Mouse (Mus musculus): ENCODE data around the gene Ppdpf. TPM values are rescaled to one million over a fixed set of nuclear protein-coding genes. Genes with fewer than 3 reads are reported as not detected.

Ppdpf gene
- polyA plus RNA-seq (2012; rRNA removed) (44.6 and 63.1 TPM in 2 replicates), polyA plus RNA-seq (2014; fragmentation: Nextera tagmentation; extraction: Ambion mirVana) (115 TPM in 2 replicates)

- no peaks in the 10 kb centered on the region for H3K27me3 ChIP-seq (ENCODE audit: control insufficient read depth, insufficient read depth, low read length)
- peaks cover 8 to 11% of the 10 kb centered on the region in 2 experiments for H3K4me1 ChIP-seq (replicated peaks; ENCODE audit: control insufficient read depth in 2 of 2, insufficient read depth in 2 of 2, low read length in 1 of 2)
- H3K27ac ChIP-seq, result peak within 1 kb of the TSS; percentile 57
- peak; percentile 91 to 94 (median 94) for DNase-seq (ENCODE audit: low read depth in 3 of 3, low spot score in 3 of 3)
- H3K4me2 ChIP-seq (ENCODE audit: low read depth), result peak within 1 kb of the TSS; percentile 96
- ATAC-seq (ENCODE audit: insufficient read depth), result peak; percentile 97
- TF ChIP-seq CTCF (IDR thresholded peaks at IDR 0.05; ENCODE audit: low read depth) (peak; percentile 57), EP300 (IDR thresholded peaks at IDR 0.05; ENCODE audit: low read depth) (0 out of 2 replicates have a peak, but pooled peaks have one; percentile 6)
- H3K9me3 ChIP-seq (ENCODE audit: control insufficient read depth, low read length), result no peaks in the 10 kb centered on the region
- H3K4me3 ChIP-seq (ENCODE audit: insufficient read depth in 1 of 2, low read depth in 2 of 2, low read length in 2 of 2), result peak within 1 kb of the TSS; percentile 71 to 80
- under 1% methylated on average over 64 of the region's 64 CpGs for whole genome bisulfite sequencing (ENCODE audit: insufficient replicate concordance)
- H3K9ac ChIP-seq (replicated peaks), result peak within 1 kb of the TSS; percentile 91
- no peaks in the 10 kb centered on the region for H3K36me3 ChIP-seq (replicated peaks; ENCODE audit: control insufficient read depth, insufficient read depth, low read depth)
Observed at GRCm38 (mm10) chr2:181187121-181188000, at the start of gene Ppdpf. Ppdpf (plus strand) TSS chr2:181187247.

- 71% methylated on average over 5 of the region's 5 CpGs for WGBS (ENCODE audit: insufficient replicate concordance)
- H3K9ac ChIP-seq (replicated peaks), result no peak overlapping the region
- ATAC-seq (ENCODE audit: insufficient read depth) (no peak), DNase-seq (ENCODE audit: low read depth in 3 of 3, low spot score in 3 of 3) (no peak)
- no peak overlapping the region for H3K4me2 ChIP-seq (ENCODE audit: low read depth)
- H3K4me3 ChIP-seq (ENCODE audit: insufficient read depth in 1 of 2, low read depth in 2 of 2, low read length in 2 of 2), result no peak overlapping the region
- no peaks in the 10 kb centered on the region for H3K36me3 ChIP-seq (replicated peaks; ENCODE audit: control insufficient read depth, insufficient read depth, low read depth)
- peaks cover 21% of the 10 kb centered on the region for H3K27me3 ChIP-seq (ENCODE audit: control insufficient read depth, insufficient read depth, low read length)
- no peaks in the 10 kb centered on the region for H3K4me1 ChIP-seq (replicated peaks; ENCODE audit: control insufficient read depth in 2 of 2, insufficient read depth in 2 of 2, low read length in 1 of 2)
- no peaks in the 10 kb centered on the region for H3K9me3 ChIP-seq (ENCODE audit: control insufficient read depth, low read length)
- no peak overlapping the region for H3K27ac ChIP-seq
- TF ChIP-seq EP300 (IDR thresholded peaks at IDR 0.05; ENCODE audit: low read depth), result no peak
- TF ChIP-seq CTCF (IDR thresholded peaks at IDR 0.05; ENCODE audit: low read depth), result no peak
Observed at GRCm38 (mm10) chr2:181139641-181140193, 47.3 kb upstream of the Ppdpf start.

DNA sequence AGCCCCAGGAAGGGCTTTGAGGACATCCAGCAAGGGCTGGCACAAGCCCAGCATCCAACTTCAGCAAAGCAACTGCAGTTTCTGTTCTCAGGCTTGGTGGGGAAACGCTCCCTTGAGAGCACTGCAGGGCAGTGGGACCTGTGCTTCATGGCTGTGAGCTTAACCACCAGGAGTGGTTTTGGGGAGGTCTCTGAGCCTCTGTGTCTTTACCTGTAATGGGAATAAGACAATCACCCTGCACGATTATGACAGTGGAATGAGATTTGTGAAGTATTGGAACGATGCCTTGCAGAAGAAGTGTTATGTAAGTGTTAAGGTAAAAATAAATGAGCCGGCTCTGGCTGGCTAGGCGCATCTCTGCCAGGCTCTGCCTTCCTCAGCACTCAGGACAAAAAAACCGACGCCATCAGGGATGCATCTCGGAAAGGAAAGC, 44.3 kb upstream of the Ppdpf start:
- H3K9ac ChIP-seq (replicated peaks), result no peak overlapping the region
- ATAC-seq (ENCODE audit: insufficient read depth) (no peak), DNase-seq (ENCODE audit: low read depth in 3 of 3, low spot score in 3 of 3) (no peak)
- no peaks in the 10 kb centered on the region for H3K36me3 ChIP-seq (replicated peaks; ENCODE audit: control insufficient read depth, insufficient read depth, low read depth)
- no peak overlapping the region for H3K27ac ChIP-seq
- no peaks in the 10 kb centered on the region for H3K4me1 ChIP-seq (replicated peaks; ENCODE audit: control insufficient read depth in 2 of 2, insufficient read depth in 2 of 2, low read length in 1 of 2)
- no peak overlapping the region for H3K4me2 ChIP-seq (ENCODE audit: low read depth)
- no peak for TF ChIP-seq CTCF (IDR thresholded peaks at IDR 0.05; ENCODE audit: low read depth)
- TF ChIP-seq EP300 (IDR thresholded peaks at IDR 0.05; ENCODE audit: low read depth), result no peak
- H3K9me3 ChIP-seq (ENCODE audit: control insufficient read depth, low read length), result no peaks in the 10 kb centered on the region
- WGBS (ENCODE audit: insufficient replicate concordance), result 42% methylated on average over 8 of the region's 8 CpGs
- H3K4me3 ChIP-seq (ENCODE audit: insufficient read depth in 1 of 2, low read depth in 2 of 2, low read length in 2 of 2), result no peak overlapping the region
- peaks cover 9% of the 10 kb centered on the region for H3K27me3 ChIP-seq (ENCODE audit: control insufficient read depth, insufficient read depth, low read length)

- TF ChIP-seq CTCF (IDR thresholded peaks at IDR 0.05; ENCODE audit: low read depth) (no peak), EP300 (IDR thresholded peaks at IDR 0.05; ENCODE audit: low read depth) (no peak)
- H3K4me2 ChIP-seq (ENCODE audit: low read depth), result no peak overlapping the region
- 38% methylated on average over 2 of the region's 2 CpGs for WGBS (ENCODE audit: insufficient replicate concordance)
- H3K9ac ChIP-seq (replicated peaks), result no peak overlapping the region
- DNase-seq (ENCODE audit: low read depth in 3 of 3, low spot score in 3 of 3), result no peak
- H3K36me3 ChIP-seq (replicated peaks; ENCODE audit: control insufficient read depth, insufficient read depth, low read depth), result no peaks in the 10 kb centered on the region
- no peak overlapping the region for H3K27ac ChIP-seq
- no peaks in the 10 kb centered on the region for H3K9me3 ChIP-seq (ENCODE audit: control insufficient read depth, low read length)
- ATAC-seq (ENCODE audit: insufficient read depth), result no peak
- H3K27me3 ChIP-seq (ENCODE audit: control insufficient read depth, insufficient read depth, low read length), result peaks cover 17% of the 10 kb centered on the region
- no peaks in the 10 kb centered on the region for H3K4me1 ChIP-seq (replicated peaks; ENCODE audit: control insufficient read depth in 2 of 2, insufficient read depth in 2 of 2, low read length in 1 of 2)
- H3K4me3 ChIP-seq (ENCODE audit: insufficient read depth in 1 of 2, low read depth in 2 of 2, low read length in 2 of 2), result no peak overlapping the region
Observed at GRCm38 (mm10) chr2:181143509-181144276, 43.4 kb upstream of the Ppdpf start.

Data from liver, embryonic 14.5 days (tissue).